Mouse (Mus musculus) heart, adult 10 weeks (tissue): ENCODE results near the gene Drc7. TPM values are rescaled to one million over a fixed set of nuclear protein-coding genes. Genes with fewer than 3 reads are reported as not detected.

ENCODE experiments used
- polyA plus RNA-seq: library from polyadenylated mRNA; stranded (reverse); fragments of 350-450 nt; fragmentation: Illumina TruSeq; extraction: RNeasy Lipid Tissue Mini Kit (QIAGEN cat#74804); gene quantifications from one replicate; pipeline ENCODE4 v1.2.3, GENCODE M21; 2014; ENCODE audit warnings: low read depth, low replicate concordance

Drc7 gene
- polyA plus RNA-seq: not detected

DNA sequence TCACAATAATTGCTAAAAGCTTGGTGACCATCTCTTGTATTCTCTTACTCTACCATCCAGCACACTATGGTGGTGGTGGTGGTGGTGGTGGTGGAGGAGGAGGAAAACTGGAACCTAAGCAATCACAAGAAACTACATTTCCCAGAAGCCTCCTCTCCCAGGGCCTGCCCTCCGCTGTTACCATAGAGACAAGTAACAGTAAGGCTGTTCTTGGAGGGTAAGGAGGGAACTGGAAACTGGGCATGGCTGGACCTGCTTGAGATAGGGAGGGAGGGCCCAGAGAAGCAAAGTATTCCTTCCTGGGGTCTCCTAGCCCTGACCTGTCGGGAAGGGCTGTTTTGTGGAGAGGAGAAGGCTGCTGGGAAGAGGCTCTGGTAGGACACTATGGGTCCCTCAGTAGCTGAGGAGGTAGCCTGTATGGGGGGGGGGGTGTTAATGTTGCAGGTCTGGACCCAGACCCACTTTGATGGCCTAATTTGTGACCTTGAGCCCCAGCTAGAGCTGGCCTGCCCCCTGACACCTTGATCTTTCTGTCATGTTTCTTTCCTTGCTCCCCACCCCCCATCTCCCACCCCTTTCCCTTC, at the start of gene Drc7:
Drc7 (plus strand) TSS at position 177 of the 584 bp plus-strand sequence.

DNA sequence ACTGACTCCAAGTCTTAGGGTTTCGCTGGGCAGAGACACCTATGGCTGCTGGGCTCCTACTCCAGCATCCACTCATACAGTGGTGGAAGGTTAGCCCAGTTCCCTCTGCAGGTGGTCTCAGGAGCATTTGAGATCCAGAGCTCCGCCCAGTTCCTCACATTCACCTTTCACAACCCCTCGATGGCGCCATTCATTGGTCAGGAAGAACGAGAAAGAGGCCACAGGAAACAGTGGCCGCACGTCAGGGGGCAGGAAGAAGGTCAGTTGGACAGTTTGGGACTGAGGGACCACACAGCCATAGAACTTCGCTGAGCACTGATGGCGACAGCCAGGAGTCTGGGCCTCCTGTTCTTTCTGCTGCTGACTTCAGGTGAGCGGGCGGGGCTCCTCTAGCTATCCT, 37.5 kb upstream of the Drc7 start, which contains the start of gene Adgrg3:
Adgrg3 (plus strand) TSS at position 242 of the 400 bp plus-strand sequence.

DNA sequence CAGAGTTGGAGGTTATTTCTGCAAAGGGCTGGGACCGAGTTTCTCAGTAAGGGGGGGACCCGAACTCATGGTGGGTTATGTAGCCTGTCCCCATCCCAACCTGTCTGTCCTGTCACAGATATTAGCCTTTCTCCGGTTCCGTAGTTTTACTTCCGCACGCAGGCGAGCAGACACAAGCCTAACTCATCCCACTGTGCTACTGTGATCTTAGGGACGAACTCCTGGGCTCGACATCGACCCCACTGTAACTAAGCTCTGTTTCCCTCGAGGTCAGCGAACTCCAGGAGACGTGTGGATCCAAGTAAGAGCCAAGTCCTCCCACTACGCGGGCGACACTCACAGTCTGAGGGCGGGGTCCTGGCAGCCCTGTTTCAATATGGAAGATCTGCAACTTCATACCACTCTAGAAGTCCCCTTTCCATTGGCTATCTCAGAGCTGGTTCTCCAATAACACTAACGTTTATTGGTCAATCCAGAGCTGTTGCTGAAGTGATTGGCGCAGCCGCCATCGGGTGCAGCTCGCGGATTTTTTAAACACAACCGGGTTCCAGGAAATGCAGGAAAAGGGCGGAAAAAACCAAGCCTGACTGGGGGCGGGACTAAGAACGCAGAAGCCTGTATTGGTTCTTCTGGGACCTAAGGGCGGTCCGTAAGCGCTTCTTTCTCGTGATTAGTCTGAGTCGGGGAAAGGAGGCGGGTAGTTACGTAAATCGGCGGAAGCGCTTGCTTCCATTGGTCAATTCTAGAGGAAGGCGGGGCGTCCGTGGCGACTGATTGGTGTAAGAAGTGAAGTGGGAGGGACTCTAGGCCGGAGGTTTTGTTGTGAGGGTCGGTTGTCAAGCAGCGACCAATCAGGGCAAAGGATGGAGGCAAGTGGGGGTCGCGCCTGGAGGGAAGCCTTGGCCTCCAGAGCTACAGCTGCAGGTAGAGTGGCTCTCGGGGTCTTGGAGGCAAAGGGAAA, 25.8 kb downstream of the Drc7 start, which contains the start of gene Katnb1:
Katnb1 (plus strand) TSS at position 806 of the 961 bp plus-strand sequence.

Other genes starting within 250 kb of the Drc7 start
- not detected for gene Ccl17, start 244.7 kb upstream of the Drc7 start, polyA plus RNA-seq
- gene Coq9, start 216.8 kb upstream of the Drc7 start, polyA plus RNA-seq: 569 TPM
- gene Ciapin1, start 216.7 kb upstream of the Drc7 start, polyA plus RNA-seq: 68.4 TPM
- gene Polr2c, start 197.7 kb upstream of the Drc7 start, polyA plus RNA-seq: 82.7 TPM
- gene Dok4, start 178.8 kb upstream of the Drc7 start, polyA plus RNA-seq: 17.0 TPM
- gene Ccdc102a, start 137.0 kb upstream of the Drc7 start, polyA plus RNA-seq: 5.2 TPM
- 0.16 TPM for gene Adgrg5, start 131.4 kb upstream of the Drc7 start, polyA plus RNA-seq
- 34.5 TPM for gene Adgrg1, start 80.4 kb upstream of the Drc7 start, polyA plus RNA-seq
- 2.5 TPM for gene Adgrg3, start 37.4 kb upstream of the Drc7 start, polyA plus RNA-seq
- 5.9 TPM for gene Katnb1, start 26.1 kb downstream of the Drc7 start, polyA plus RNA-seq
- 64.4 TPM for gene Kifc3, start 147.7 kb downstream of the Drc7 start, polyA plus RNA-seq